Mouse (Mus musculus) embryonic facial prominence, embryonic 15.5 days (tissue): ENCODE results near the gene Defa22. TPM values are rescaled to one million over a fixed set of nuclear protein-coding genes. Genes with fewer than 3 reads are reported as not detected.
"Not testable (repeated sequence)": the region's sequence is repeated elsewhere in the genome, so short reads cannot be mapped to it uniquely, and the experiment has no call there.

Source experiments
- ATAC-seq: fragments of 200-750 bp; cut with Nextera tagmentation; 2 replicates; pipeline ENCODE4 v1.8.0; 2017; ENCODE audit warnings: low read depth, moderate TSS enrichment; ENCODE audit not compliant: insufficient number of reproducible peaks, low FRiP score, low TSS enrichment
- H3K27ac ChIP-seq: fragments of 300-500 bp; sonication (generic); replicated peaks from 2 replicates; pipeline ENCODE4 v1.5.1; 2015; ENCODE audit warnings: mild to moderate bottlenecking, inconsistent platforms
- H3K27me3 ChIP-seq: fragments of 300-500 bp; sonication (generic); 2 replicates; pipeline ENCODE4 v1.6.1; 2015; ENCODE audit warnings: inconsistent platforms
- H3K36me3 ChIP-seq: fragments of 300-500 bp; sonication (generic); 2 replicates; pipeline ENCODE4 v1.6.1; 2015; ENCODE audit warnings: mild to moderate bottlenecking, inconsistent platforms
- H3K4me1 ChIP-seq: fragments of 300-500 bp; sonication (generic); 2 replicates; pipeline ENCODE4 v1.6.1; 2015; ENCODE audit warnings: inconsistent platforms
- H3K4me2 ChIP-seq: fragments of 300-500 bp; sonication (generic); replicated peaks from 2 replicates; pipeline ENCODE4 v1.6.1; 2015; ENCODE audit warnings: mild to moderate bottlenecking, inconsistent platforms
- H3K4me3 ChIP-seq: fragments of 300-500 bp; sonication (generic); replicated peaks from 2 replicates; pipeline ENCODE4 v1.5.1; 2015; ENCODE audit warnings: mild to moderate bottlenecking, inconsistent platforms
- H3K9ac ChIP-seq: fragments of 300-500 bp; sonication (generic); 2 replicates; pipeline ENCODE4 v1.6.1; 2015; ENCODE audit warnings: inconsistent platforms
- H3K9me3 ChIP-seq: fragments of 300-500 bp; sonication (generic); replicated peaks from 2 replicates; pipeline ENCODE4 v1.6.1; 2016; ENCODE audit warnings: inconsistent platforms
- WGBS: fragments of 180-500 bp; shearing (Covaris S2); methylation state at CpG from one replicate; pipeline ENCODE4 v1.1.7; 2015; 5-methylcytosine and 5-hydroxymethylcytosine counted together
- polyA plus RNA-seq: library from polyadenylated mRNA; unstranded; fragments of >200 nt; fragmentation: Nextera tagmentation; extraction: Ambion mirVana; gene quantifications from 2 replicates; pipeline ENCODE4 v1.2.1, GENCODE M21; 2015

Defa22 gene
- polyA plus RNA-seq: not detected in 2 replicates

DNA sequence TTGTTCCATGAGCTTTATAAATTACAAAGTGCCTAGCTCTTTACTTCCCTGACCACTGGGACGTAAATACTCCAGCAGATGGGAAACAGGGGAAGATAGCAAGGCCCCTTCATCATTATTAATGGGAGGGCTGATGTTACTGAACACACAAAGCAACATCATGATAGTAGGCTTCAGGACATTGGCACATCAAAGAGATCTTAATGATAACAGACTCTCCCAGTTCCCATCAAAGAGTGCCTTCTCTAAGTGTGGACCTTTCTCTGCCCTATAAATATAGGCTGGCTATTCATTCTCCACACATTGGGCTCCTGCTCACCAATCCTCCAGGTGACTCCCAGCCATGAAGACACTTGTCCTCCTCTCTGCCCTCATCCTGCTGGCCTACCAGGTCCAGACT, at the start of gene Defa22:
TSS of gene Defa22 (plus strand) at position 301 of the 400 bp plus-strand sequence.
- H3K27me3 ChIP-seq, H3K4me3 ChIP-seq, ATAC-seq, H3K36me3 ChIP-seq, H3K27ac ChIP-seq, H3K9me3 ChIP-seq, H3K9ac ChIP-seq, H3K4me1 ChIP-seq, H3K4me2 ChIP-seq: not testable (repeated sequence)
- WGBS: no CpG with 5 or more reads among the region's 1 CpGs

DNA sequence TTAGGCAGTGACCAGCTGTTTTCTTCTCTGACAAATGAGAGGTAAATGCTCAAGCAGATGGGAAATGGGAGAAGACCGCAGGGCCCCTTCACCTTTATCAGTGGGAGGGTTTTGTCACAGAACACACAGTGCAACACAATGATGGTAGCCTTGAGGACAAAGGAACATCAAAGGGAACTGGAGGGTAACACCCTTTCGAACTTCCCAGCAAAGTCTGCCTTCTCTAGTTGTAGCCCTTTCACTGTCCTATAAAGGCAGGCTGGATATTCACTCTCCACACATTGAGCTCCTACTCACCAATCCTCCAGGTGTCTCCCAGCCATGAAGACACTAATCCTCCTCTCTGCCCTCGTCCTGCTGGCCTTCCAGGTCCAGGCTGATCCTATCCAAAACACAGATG, 27.7 kb upstream of the Defa22 start, which contains the start of gene Defa30:
TSS of gene Defa30 (plus strand) at position 301 of the 400 bp plus-strand sequence.
- not testable (repeated sequence) for ATAC-seq, H3K4me3 ChIP-seq, H3K9me3 ChIP-seq, H3K9ac ChIP-seq, H3K27me3 ChIP-seq, H3K36me3 ChIP-seq, H3K4me1 ChIP-seq, H3K4me2 ChIP-seq, H3K27ac ChIP-seq
- 55% methylated on average over 3 of the region's 3 CpGs for WGBS

GRCm38 (mm10) chr8:21191314-21191713, 29.2 kb downstream of the Defa22 start, which contains the start of gene Defa31:
Defa31 (plus strand) TSS chr8:21191614.
- whole genome bisulfite sequencing: no CpG with 5 or more reads among the region's 1 CpGs
- not testable (repeated sequence) for H3K9ac ChIP-seq, H3K27me3 ChIP-seq, H3K36me3 ChIP-seq, H3K9me3 ChIP-seq, H3K4me2 ChIP-seq, H3K27ac ChIP-seq, ATAC-seq, H3K4me3 ChIP-seq, H3K4me1 ChIP-seq

- not testable (repeated sequence) for H3K36me3 ChIP-seq, H3K4me2 ChIP-seq, H3K9ac ChIP-seq, H3K9me3 ChIP-seq, H3K4me1 ChIP-seq, H3K4me3 ChIP-seq, H3K27me3 ChIP-seq, H3K27ac ChIP-seq, ATAC-seq
- WGBS: no CpG with 5 or more reads among the region's 1 CpGs
These were observed 39.2 kb downstream of the Defa22 start, which contains the start of gene Gm15293 for GRCm38 (mm10) chr8:21201261-21201660. Gm15293 (plus strand) TSS chr8:21201561.

Other genes with a start within 250 kb of the Defa22 start
- not detected in 2 replicates for gene Gm6040, start 240.2 kb upstream of the Defa22 start, polyA plus RNA-seq
- not detected in 2 replicates for gene AY761185, start 217.6 kb upstream of the Defa22 start, polyA plus RNA-seq
- not detected in 2 replicates for gene Defa21, start 136.7 kb upstream of the Defa22 start, polyA plus RNA-seq
- not detected in 2 replicates for gene Defa23, start 107.2 kb upstream of the Defa22 start, polyA plus RNA-seq
- not detected in 2 replicates for gene Defa35, start 97.2 kb upstream of the Defa22 start, polyA plus RNA-seq
- not detected in 2 replicates for gene Defa25, start 77.8 kb upstream of the Defa22 start, polyA plus RNA-seq
- not detected in 2 replicates for gene Gm14851, start 66.2 kb upstream of the Defa22 start, polyA plus RNA-seq
- not detected in 2 replicates for gene Defa30, start 27.6 kb upstream of the Defa22 start, polyA plus RNA-seq
- gene Defa31, start 29.3 kb downstream of the Defa22 start, polyA plus RNA-seq: not detected in 2 replicates
- gene Gm15293, start 39.3 kb downstream of the Defa22 start, polyA plus RNA-seq: not detected in 2 replicates
- gene Gm15292, start 87.5 kb downstream of the Defa22 start, polyA plus RNA-seq: not detected in 2 replicates
- not detected in 2 replicates for gene Defa27, start 153.3 kb downstream of the Defa22 start, polyA plus RNA-seq
- gene Defa29, start 164.7 kb downstream of the Defa22 start, polyA plus RNA-seq: not detected in 2 replicates
- not detected in 2 replicates for gene Defa2, start 216.2 kb downstream of the Defa22 start, polyA plus RNA-seq
- gene Defa33, start 229.5 kb downstream of the Defa22 start, polyA plus RNA-seq: not detected in 2 replicates